Mouse (Mus musculus): ENCODE data around the gene Spryd4. TPM values are rescaled to one million over a fixed set of nuclear protein-coding genes. Genes with fewer than 3 reads are reported as not detected.
"Not testable (repeated sequence)": the region's sequence is repeated elsewhere in the genome, so short reads cannot be mapped to it uniquely, and the experiment has no call there.

Spryd4 gene
- 34.2 and 36.3 TPM in 2 replicates for polyA plus RNA-seq (2015; fragmentation: Nextera tagmentation; extraction: Ambion mirVana)

GRCm38 (mm10) chr10:128211390-128212108 is at the start of gene Spryd4:
Gene Spryd4, minus strand, starts transcription at chr10:128211807.
- Histone ChIP-seq H3K9ac (peak within 1 kb of the TSS; percentile 55), H3K4me1 (peaks cover 17% of the 10 kb centered on the region), H3K27me3 (no peaks in the 10 kb centered on the region), H3K4me3 (peak within 1 kb of the TSS; percentile 67), H3K27ac (peak within 1 kb of the TSS; percentile 44), H3K36me3 (peaks cover 6% of the 10 kb centered on the region; the same call in 1 of the 2 replicates), H3K4me2 (peak within 1 kb of the TSS; percentile 90), H3K9me3 (no peaks in the 10 kb centered on the region)
- WGBS: under 1% methylated on average over 30 of the region's 30 CpGs
- ATAC-seq (ENCODE audit: insufficient number of reproducible peaks, low FRiP score, low TSS enrichment, low read depth): peak; percentile 80

DNA sequence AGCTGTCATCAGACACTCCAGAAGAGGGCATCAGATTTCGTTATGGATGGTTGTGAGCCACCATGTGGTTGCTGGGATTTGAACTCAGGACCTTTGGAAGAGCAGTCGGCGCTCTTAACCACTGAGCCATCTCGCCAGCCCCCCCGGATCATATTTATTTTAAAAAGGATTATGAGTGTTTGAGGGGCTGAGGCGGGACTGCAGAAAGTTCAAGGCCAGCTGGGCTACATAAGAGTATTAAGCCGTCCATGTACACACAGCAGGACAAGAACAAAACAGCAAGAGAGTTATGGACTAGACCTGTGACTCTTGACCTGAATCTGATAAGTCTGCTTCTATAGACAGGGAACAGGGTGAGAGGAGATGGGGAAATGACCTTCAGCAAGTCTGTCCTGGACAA is 48.8 kb upstream of the Spryd4 start:
- H3K27me3 ChIP-seq; H3K4me3 ChIP-seq; H3K9me3 ChIP-seq; H3K9ac ChIP-seq; H3K4me1 ChIP-seq; H3K36me3 ChIP-seq; H3K4me2 ChIP-seq; ATAC-seq (ENCODE audit: insufficient number of reproducible peaks, low FRiP score, low TSS enrichment, low read depth); H3K27ac ChIP-seq: not testable (repeated sequence)
- 85% methylated on average over 7 of the region's 7 CpGs for WGBS

- Histone ChIP-seq H3K27ac (no peak overlapping the region), H3K9me3 (no peaks in the 10 kb centered on the region), H3K27me3 (no peaks in the 10 kb centered on the region), H3K4me2 (no peak overlapping the region), H3K9ac (no peak overlapping the region), H3K36me3 (no peaks in the 10 kb centered on the region), H3K4me1 (no peaks in the 10 kb centered on the region), H3K4me3 (no peak overlapping the region)
- 82% methylated on average over 5 of the region's 5 CpGs for WGBS
- ATAC-seq (ENCODE audit: insufficient number of reproducible peaks, low FRiP score, low TSS enrichment, low read depth): no peak
Measured at GRCm38 (mm10) chr10:128259946-128260345, 48.3 kb upstream of the Spryd4 start.

DNA sequence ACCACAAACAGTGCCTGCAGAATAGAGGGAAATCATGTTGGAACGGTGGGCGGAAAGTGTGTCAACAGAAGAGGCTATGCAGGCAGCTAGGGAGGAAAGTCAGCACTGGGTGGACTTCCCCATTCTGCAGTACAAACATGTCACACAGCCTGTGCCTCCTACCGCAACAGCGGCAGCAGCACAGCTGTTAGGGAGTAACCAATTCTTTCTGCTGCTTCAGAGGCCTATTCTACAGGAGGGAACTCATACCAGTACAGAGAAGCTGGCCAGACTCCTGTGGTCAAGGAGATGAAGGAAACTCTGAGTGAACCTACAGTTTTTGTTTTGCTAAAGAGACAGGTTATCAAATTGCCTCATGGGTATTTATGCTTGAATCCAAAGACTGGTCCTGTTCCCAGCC is 47.3 kb upstream of the Spryd4 start:
- H3K9ac ChIP-seq: no peak overlapping the region
- no peak overlapping the region for H3K4me2 ChIP-seq
- H3K27me3 ChIP-seq: no peaks in the 10 kb centered on the region
- no peak overlapping the region for H3K27ac ChIP-seq
- no peaks in the 10 kb centered on the region for H3K4me1 ChIP-seq
- WGBS: 85% methylated on average over 4 of the region's 4 CpGs
- H3K36me3 ChIP-seq: no peaks in the 10 kb centered on the region
- H3K4me3 ChIP-seq: no peak overlapping the region
- H3K9me3 ChIP-seq: no peaks in the 10 kb centered on the region
- no peak for ATAC-seq (ENCODE audit: insufficient number of reproducible peaks, low FRiP score, low TSS enrichment, low read depth)

DNA sequence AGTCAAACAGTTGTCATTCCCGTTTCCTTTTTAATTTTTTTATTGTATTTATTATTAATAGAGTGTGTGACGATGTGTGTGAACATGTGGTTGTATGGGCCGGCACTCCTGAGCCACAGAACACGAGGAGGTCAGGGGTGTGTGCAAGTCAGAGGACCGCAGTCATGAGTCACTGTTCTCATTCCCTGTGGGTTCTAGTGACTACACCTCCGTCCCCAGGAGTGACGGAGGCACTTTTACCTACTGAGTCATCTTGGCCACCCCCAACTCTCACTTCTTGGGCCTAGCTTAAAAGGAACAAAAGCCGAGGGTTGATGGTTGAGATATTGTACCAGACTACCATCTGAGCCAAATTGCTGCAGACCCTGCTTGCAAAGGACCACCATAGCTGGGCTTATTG is 44.7 kb upstream of the Spryd4 start:
- no peak overlapping the region for H3K4me2 ChIP-seq
- no peaks in the 10 kb centered on the region for H3K4me1 ChIP-seq
- 73% methylated on average over 8 of the region's 8 CpGs for WGBS

GRCm38 (mm10) chr10:128255925-128256324 is 44.3 kb upstream of the Spryd4 start:
- Histone ChIP-seq H3K27me3 (no peaks in the 10 kb centered on the region), H3K36me3 (peaks cover 20% of the 10 kb centered on the region), H3K9ac (no peak overlapping the region), H3K9me3 (no peaks in the 10 kb centered on the region), H3K27ac (no peak overlapping the region), H3K4me3 (no peak overlapping the region), H3K4me2 (no peak overlapping the region), H3K4me1 (no peaks in the 10 kb centered on the region)
- ATAC-seq (ENCODE audit: insufficient number of reproducible peaks, low FRiP score, low TSS enrichment, low read depth): no peak
- whole genome bisulfite sequencing: 83% methylated on average over 8 of the region's 8 CpGs

More for the DNA sequence above, 44.7 kb upstream of the Spryd4 start:
- Histone ChIP-seq H3K9ac (no peak overlapping the region), H3K9me3 (no peaks in the 10 kb centered on the region), H3K4me3 (no peak overlapping the region), H3K27ac (no peak overlapping the region), H3K27me3 (no peaks in the 10 kb centered on the region), H3K36me3 (peaks cover 16% of the 10 kb centered on the region)
- ATAC-seq (ENCODE audit: insufficient number of reproducible peaks, low FRiP score, low TSS enrichment, low read depth): no peak

DNA sequence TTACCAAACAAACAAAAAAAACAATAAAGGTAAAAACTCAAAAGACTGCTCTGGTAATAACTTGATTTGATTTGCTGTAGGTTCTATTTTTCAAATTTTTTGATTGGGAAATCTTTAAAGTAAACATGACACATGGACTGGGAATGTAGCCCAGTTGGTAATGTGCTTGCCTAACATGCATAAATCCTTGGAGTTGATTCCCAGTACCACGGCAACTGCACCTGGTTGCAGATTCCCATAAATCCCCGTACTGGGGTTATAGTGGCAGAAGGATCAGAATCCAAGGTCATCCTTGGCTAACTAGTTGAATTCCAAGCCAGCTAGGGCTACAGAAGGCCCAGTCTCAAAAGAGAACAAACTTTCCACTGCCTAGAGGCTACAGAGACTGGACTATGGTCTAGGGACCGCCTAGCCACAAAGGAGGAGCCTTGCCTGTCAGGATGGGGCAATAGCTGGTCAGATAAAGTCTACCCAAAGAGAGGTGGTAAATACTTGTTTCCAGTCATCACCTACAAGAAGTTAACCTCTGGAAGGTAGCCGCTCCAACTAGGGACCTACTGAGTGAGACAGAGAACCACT is 42.2 kb upstream of the Spryd4 start, which contains the start of gene Apon:
TSS of gene Apon (plus strand) at position 420 of the 579 bp plus-strand sequence.
- Histone ChIP-seq H3K9me3 (no peaks in the 10 kb centered on the region), H3K4me1 (no peaks in the 10 kb centered on the region), H3K36me3 (peaks cover 40% of the 10 kb centered on the region), H3K4me2 (no peak within 1 kb of the TSS), H3K9ac (no peak within 1 kb of the TSS), H3K27ac (no peak within 1 kb of the TSS), H3K27me3 (no peaks in the 10 kb centered on the region), H3K4me3 (no peak within 1 kb of the TSS)
- ATAC-seq (ENCODE audit: insufficient number of reproducible peaks, low FRiP score, low TSS enrichment, low read depth): no peak
- 75% methylated on average over 4 of the region's 4 CpGs for whole genome bisulfite sequencing

DNA sequence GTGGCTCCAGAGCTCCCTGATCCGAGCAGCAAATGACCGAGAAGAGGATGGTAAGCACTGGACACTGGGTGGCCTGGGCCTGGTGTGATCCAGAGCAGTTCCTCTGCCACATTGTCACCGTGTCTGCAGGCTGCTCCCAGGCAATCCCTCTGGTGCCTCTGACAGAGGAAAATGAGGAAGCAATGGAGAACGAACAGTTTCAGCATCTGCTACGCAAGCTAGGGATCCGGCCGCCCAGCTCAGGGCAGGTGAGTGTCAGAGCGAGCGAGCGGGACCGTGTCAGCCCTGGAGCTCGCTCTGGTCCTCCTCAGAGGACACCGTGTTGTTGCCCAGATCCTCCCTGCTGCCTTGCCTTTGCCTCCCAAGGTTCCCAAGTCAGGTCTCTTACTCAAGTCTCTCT is 39.0 kb upstream of the Spryd4 start:
- Histone ChIP-seq H3K27ac (no peak overlapping the region), H3K27me3 (no peaks in the 10 kb centered on the region), H3K4me2 (no peak overlapping the region), H3K36me3 (peaks cover 71% of the 10 kb centered on the region), H3K4me3 (no peak overlapping the region), H3K9me3 (no peaks in the 10 kb centered on the region), H3K9ac (no peak overlapping the region), H3K4me1 (no peaks in the 10 kb centered on the region)
- 91% methylated on average over 13 of the region's 13 CpGs for WGBS
- ATAC-seq (ENCODE audit: insufficient number of reproducible peaks, low FRiP score, low TSS enrichment, low read depth): no peak

- Histone ChIP-seq H3K4me1 (no peaks in the 10 kb centered on the region), H3K36me3 (peaks cover 96% of the 10 kb centered on the region), H3K27ac (peak overlapping the region; percentile 59; the same call in 1 of the 2 replicates), H3K27me3 (no peaks in the 10 kb centered on the region), H3K9ac (no peak overlapping the region), H3K4me2 (no peak overlapping the region), H3K9me3 (no peaks in the 10 kb centered on the region), H3K4me3 (no peak overlapping the region)
- 74% methylated on average over 17 of the region's 17 CpGs for WGBS
- no peak for ATAC-seq (ENCODE audit: insufficient number of reproducible peaks, low FRiP score, low TSS enrichment, low read depth)
Measured at GRCm38 (mm10) chr10:128247020-128247732, 35.6 kb upstream of the Spryd4 start.

DNA sequence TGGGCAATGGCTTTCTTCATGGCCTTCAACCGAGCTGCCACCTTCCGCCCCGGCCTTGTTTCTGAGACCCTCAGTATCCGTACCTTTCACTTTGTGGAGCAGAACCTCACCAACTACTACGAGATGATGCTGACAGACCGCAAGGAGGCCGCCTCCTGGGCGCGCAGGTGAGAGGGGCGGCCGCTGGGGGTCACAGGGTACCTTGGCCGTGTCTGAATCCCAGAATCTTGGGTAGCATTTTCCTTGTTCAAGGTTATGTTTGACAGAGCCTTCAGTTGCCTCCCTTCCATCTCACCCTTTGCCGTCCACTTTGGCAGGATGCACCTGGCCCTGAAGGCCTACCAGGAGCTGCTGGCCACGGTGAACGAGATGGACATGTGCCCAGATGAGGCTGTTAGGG is 32.5 kb upstream of the Spryd4 start:
- peaks cover 91% of the 10 kb centered on the region for H3K36me3 ChIP-seq
- H3K9ac ChIP-seq: no peak overlapping the region
- H3K4me3 ChIP-seq: no peak overlapping the region
- no peaks in the 10 kb centered on the region for H3K4me1 ChIP-seq
- H3K9me3 ChIP-seq: no peaks in the 10 kb centered on the region
- no peak overlapping the region for H3K4me2 ChIP-seq
- no peak overlapping the region for H3K27ac ChIP-seq
- 95% methylated on average over 15 of the region's 15 CpGs for WGBS
- no peaks in the 10 kb centered on the region for H3K27me3 ChIP-seq
- ATAC-seq (ENCODE audit: insufficient number of reproducible peaks, low FRiP score, low TSS enrichment, low read depth): no peak

DNA sequence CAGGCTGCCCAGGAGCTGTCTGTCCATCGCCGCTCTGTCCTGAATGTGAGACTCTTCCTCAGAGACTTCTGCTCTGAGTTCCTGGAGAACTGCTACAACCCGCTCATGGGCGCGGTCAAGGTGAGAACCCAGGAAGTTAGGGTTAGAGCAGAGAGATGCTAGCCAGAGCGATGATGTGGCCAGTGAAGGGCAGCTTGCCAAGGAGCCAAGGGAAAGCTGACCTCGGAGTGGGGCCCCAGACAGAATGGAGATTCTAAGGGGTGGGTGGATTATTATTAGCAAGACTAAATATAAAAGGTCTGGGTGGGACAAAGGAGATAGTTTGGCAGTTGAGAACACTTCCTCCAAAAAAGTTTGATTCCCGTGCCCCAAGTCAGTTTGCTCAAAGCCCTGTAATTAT is 31.6 kb upstream of the Spryd4 start:
- Histone ChIP-seq H3K27me3 (no peaks in the 10 kb centered on the region), H3K36me3 (peaks cover 84% of the 10 kb centered on the region), H3K27ac (no peak overlapping the region), H3K9me3 (no peaks in the 10 kb centered on the region), H3K4me1 (no peaks in the 10 kb centered on the region), H3K4me2 (no peak overlapping the region), H3K9ac (no peak overlapping the region), H3K4me3 (no peak overlapping the region)
- no peak for ATAC-seq (ENCODE audit: insufficient number of reproducible peaks, low FRiP score, low TSS enrichment, low read depth)
- 90% methylated on average over 8 of the region's 8 CpGs for WGBS

DNA sequence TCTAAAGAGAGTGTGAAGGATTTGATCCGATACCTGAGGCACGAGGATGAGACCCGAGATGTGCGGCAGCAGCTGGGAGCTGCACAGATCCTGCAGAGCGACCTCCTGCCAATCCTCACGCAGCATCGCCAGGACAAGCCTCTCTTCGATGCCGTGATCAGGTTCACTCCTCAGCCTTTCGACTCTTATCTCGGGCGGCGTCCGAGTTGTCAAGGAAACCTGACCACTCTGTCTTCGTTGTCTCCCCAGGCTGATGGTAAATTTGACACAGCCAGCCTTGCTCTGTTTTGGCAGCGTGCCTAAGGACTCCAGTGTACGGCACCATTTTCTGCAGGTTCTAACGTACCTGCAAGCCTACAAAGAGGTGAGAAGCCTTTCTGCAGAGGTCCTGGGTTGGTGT is 28.5 kb upstream of the Spryd4 start:
- Histone ChIP-seq H3K4me1 (peaks cover 4% of the 10 kb centered on the region), H3K9me3 (no peaks in the 10 kb centered on the region), H3K36me3 (peaks cover 57% of the 10 kb centered on the region), H3K4me2 (no peak overlapping the region), H3K27ac (no peak overlapping the region), H3K9ac (no peak overlapping the region), H3K4me3 (no peak overlapping the region), H3K27me3 (no peaks in the 10 kb centered on the region)
- 87% methylated on average over 18 of the region's 18 CpGs for WGBS
- no peak for ATAC-seq (ENCODE audit: insufficient number of reproducible peaks, low FRiP score, low TSS enrichment, low read depth)

Data from limb, embryonic 15.5 days (tissue).